Mouse (Mus musculus): ENCODE data around the gene Prkcd.

GRCm38 (mm10) chr14:30579180-30579579 is 46.8 kb downstream of the Prkcd start:
- TF ChIP-seq POLR2A (IDR thresholded peaks at IDR 0.05; ENCODE audit: insufficient read depth, low read length) (no peak), EP300 (IDR thresholded peaks at IDR 0.05; ENCODE audit: insufficient read depth, low read depth, low read length) (no peak), CTCF (IDR thresholded peaks at IDR 0.05; ENCODE audit: low read depth, low read length) (no peak)
